Mouse (Mus musculus) MN1 (cell line): Measurements from ENCODE around the gene Rtn4rl2.
"Not testable (repeated sequence)": the region's sequence is repeated elsewhere in the genome, so short reads cannot be mapped to it uniquely, and the experiment has no call there.

Experiments
- DNase-seq: peaks from one replicate; pipeline ENCODE4 v3.0.0-alpha.2; 2016; ENCODE audit warnings: low spot score

The Rtn4rl2 gene

DNA sequence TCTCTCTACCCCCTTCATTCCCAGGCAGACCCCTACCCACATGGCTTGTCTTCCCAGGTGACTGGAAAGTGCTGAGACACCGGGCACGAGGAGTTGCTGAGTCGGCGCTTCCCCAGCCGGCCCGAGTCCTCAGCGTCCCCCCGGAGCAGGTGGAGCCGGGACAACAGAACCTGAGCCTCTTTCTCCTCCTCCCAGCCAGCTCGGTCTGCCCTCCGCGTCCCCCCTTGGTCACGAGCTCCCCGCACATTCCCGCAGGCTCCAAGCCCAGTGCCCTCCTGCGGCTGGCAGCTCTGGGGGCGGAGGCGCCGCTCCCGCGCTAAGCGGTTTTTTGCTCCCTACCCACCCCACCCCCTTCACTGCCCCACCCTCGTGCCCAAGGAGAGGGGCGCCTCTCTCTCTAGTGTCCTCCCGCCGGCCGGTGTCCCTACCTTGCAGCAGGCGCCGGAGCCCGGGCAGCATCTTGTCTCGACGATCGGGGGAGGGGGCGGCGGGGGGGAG lies at the start of gene Rtn4rl2:
Rtn4rl2 (minus strand) TSS at position 477 of the 498 bp plus-strand sequence.
- DNase-seq = no peak

DNA sequence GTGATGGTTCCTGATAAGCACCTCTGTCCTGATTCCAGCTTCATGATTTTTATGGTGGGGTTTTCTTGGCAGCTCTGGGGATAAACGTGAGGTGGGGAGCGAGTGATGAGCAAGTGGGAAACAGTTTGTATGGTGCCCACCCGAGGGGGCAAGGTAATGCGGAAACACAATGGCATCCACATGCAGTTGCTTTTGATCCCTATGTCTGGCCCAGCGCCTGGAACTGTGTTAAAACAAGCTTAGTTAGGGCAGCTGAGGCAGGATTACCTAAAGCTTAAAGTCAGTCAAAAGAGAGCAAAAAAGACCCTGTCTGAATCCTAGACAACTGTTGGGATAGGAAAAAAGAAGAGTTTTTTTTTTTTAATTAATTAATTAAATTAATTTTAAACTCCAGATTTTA lies 48.6 kb upstream of the Rtn4rl2 start:
- DNase-seq = no peak

GRCm38 (mm10) chr2:84934649-84935007 lies 48.1 kb upstream of the Rtn4rl2 start:
- DNase-seq = no peak

GRCm38 (mm10) chr2:84933992-84934648 lies 47.6 kb upstream of the Rtn4rl2 start:
- DNase-seq = no peak

DNA sequence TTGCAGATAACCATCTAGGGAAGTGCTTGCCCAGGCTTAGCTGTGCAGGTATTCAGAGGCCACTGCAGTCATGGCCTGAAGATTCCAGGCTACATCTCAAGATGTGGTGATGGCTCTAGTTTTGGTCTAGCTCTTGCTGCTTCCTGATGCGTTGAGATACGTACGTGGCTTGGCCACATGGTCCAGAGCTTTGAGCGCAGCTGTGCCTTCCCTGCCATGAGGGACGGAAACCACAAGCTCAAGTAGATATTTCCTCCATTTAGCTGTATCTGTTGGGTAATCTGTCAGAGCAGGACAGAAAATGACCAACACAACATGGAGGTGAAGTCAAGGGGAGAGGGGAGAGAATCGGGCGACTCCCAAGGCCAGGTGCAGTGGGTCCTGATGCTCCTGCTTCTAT lies 43.7 kb upstream of the Rtn4rl2 start:
- DNase-seq = no peak

GRCm38 (mm10) chr2:84919601-84920108 lies 33.1 kb upstream of the Rtn4rl2 start:
- no peak for DNase-seq

- DNase-seq = no peak
Observed at GRCm38 (mm10) chr2:84918188-84918587, 31.7 kb upstream of the Rtn4rl2 start.

- DNase-seq = no peak
Observed at GRCm38 (mm10) chr2:84916548-84917320, 30.2 kb upstream of the Rtn4rl2 start.

DNA sequence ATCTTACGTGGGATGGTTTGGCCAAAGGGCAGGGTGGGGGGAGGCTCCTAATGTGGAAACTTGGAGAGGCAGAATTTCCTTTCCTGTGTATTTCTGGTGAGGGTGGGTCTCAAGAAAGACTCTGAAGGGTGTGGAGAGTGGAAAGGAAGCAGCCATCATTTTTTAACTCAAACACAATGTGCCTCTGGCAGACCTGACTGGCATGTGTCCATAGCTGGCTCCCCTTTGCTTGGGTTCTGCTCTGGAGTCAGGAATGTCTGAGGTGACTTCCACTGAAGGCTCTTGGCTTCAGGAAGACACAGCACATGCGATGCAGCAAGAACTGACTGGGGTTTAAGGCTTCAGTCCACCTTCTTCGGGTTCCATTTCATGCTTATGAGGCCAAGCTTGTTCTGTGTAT lies 28.8 kb upstream of the Rtn4rl2 start:
- DNase-seq = no peak

GRCm38 (mm10) chr2:84913881-84914280 lies 27.4 kb upstream of the Rtn4rl2 start:
- no peak for DNase-seq

- no peak for DNase-seq
Observed at GRCm38 (mm10) chr2:84912722-84913121, 26.2 kb upstream of the Rtn4rl2 start.

GRCm38 (mm10) chr2:84896686-84897085 lies 10.2 kb upstream of the Rtn4rl2 start:
- DNase-seq = not testable (repeated sequence)

DNA sequence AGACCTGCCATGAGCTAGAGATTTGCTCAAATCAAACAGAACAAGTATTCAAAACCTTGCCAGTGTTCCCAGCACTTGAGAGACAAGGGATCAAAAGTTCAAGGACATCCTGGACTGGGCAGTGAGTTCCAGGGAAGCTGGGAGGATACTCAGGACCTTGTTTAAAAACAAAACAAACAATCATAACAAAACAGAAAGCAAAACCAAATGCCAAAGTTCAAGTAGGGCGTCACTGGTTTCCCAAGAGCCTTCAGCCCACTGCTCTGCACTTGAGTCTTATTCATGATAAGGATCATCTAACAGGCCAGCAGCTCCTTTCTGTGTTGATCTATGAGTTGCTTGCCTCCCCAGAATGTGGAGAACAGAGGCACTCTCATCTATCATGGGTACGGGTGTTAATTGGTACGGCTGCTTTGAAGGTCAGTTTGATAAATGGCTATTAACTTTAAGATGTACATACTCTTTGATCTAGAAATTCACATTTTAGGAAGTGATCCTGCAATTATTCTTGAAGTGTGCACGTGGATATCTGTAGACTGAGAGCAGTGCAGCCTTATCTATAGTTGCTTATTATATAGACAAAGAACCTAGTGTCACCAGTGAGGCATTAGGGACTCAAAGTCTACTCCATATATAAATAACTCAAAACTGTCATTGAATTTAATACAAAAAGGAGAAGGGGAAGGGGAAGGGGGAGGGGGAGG lies 9.1 kb upstream of the Rtn4rl2 start:
- DNase-seq = no peak

GRCm38 (mm10) chr2:84893359-84893758 lies 6.8 kb upstream of the Rtn4rl2 start:
- DNase-seq = no peak

- peak; percentile 77 for DNase-seq
Observed at GRCm38 (mm10) chr2:84890045-84890340, 3.5 kb upstream of the Rtn4rl2 start.

- no peak for DNase-seq
Observed at GRCm38 (mm10) chr2:84889316-84890044, 3.0 kb upstream of the Rtn4rl2 start.

DNA sequence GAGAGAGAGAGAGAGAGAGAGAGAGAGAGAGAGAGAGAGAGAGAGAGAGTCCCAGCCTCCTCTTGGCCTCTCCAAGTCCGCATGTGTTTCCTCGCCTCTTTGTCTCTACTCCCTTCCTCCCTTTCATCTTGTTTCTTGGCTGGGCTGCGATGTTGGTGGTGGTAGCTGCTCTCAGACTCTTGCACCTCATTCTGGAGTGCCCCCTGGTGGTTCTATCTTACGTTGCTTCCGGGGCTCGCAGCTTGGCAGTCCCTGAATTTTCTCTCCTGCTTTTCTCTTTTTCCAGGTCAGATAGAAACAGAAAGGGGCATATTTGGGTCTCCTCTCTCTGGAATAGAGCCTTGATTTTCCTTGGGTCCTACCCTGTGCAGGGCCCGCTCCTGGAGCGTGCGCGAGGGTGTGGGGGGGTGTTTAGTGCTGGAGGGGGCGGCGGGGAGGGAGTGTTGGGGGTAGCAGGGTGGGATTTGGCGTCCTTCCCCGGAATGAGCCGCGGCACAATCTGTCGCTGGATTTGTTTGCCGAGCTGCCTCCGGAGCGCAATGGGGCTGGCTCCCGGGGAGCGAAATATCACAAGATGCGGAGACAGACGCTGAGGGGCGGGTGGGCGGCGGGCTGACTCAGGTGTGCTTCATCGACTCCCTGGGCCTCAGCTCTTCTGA lies 2.3 kb upstream of the Rtn4rl2 start:
- DNase-seq = peak; percentile 45

DNA sequence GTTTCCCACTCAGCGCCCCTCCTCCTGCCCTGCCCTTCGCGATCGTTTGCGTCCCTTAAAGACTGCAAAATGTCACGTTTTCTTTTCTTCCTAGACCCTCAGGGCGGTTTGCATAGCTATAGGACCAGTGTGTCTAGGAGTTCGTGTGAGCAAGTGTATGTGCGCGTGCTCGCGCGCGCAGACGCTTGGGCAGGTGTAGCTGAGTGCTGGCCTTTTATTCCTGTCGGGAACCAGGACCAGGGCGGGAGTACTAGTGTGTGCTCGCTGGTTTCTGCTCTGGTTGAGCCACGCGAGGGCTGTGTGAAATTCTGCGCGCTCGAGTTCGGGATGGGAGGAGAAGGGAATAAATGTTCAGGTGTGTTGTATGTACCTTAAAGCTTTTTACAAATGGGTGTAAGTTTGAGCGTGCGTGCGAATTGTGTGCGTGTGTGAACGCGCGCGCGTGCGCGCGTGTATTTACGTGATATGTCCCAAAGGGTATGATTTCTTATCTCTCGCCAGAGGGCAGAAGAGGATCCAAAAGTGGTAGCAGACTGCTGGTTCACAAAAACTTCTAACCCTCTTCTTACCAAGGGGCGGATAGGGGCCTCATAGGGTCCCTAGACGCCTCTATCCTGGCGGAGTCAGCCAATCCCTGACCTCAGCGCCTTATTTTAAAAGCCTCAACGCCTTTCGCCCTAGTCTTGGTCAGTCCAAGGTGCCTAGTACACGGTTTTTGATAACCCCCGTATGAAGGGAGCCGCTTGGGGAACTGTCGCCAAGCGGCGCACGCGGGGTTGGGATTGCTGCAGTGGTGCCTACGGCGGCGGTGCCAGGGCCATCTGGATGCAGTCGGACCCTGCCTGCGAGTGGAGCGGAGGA lies 1.1 kb upstream of the Rtn4rl2 start:
- no peak for DNase-seq

DNA sequence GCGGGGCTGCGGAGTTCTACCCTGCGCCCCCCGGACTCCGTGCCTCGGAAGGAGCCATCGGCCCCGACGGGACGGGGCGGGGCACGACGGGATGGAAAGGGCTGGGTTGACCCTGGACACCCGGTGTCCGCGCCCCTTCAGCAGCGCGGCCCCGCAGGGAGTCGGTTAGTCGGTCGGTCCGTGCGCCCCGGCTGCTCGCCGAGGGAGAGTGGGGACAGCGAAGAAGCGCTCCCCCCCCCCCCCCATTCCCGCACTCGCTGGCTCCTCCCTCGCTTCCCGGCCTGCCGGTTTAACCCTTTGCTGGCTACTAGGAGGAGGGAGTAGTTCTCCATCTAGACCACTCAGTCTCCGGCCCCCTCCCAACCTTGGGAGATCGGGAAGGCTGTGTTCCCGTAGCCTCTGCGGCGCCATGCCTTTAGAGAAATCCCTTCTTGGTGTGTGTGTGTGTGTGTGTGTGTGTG lies 341 bp upstream of the Rtn4rl2 start:
- DNase-seq = no peak
